21 mouse cellular contexts compared by ENCODE assay signal in genomic region chr7:30313666-30314320, GRCm38 (mm10). TPM values are rescaled to one million over a fixed set of nuclear protein-coding genes. Genes with fewer than 3 reads are reported as not detected.
DNase-seq lines count a peak whose midpoint lies in the region; ATAC-seq and TF ChIP-seq lines count a peak whose summit lies in the region.
"Had no signal": no experiment of that assay in that cellular context is flagged by ENCODE, and none has a peak within 500 bp of the region (broad histone marks: within the 10 kb centered on the region; RNA-seq: fewer than 3 reads in every experiment).

No protein-coding gene starts in this region.

- H3K9ac ChIP-seq in embryonic facial prominence, embryonic 12.5 days = no peak overlapping the region
- H3K9ac ChIP-seq in liver, embryonic 14.5 days (replicated peaks) = no peak overlapping the region
- H3K9ac ChIP-seq: forebrain, embryonic 15.5 days; hindbrain, embryonic 15.5 days; midbrain, embryonic 15.5 days had no signal

- H3K36me3 ChIP-seq in embryonic facial prominence, embryonic 12.5 days = peaks cover 24% of the 10 kb centered on the region; the same call in 1 of the 2 replicates
- H3K36me3 ChIP-seq in embryonic facial prominence, embryonic 10.5 days (replicated peaks) = peaks cover 60% of the 10 kb centered on the region
- H3K36me3 ChIP-seq in G1E (replicated peaks) = peaks cover 41% of the 10 kb centered on the region
- H3K36me3 ChIP-seq in liver, embryonic 14.5 days (replicated peaks; ENCODE audit: control insufficient read depth, insufficient read depth, low read depth) = no peaks in the 10 kb centered on the region
- H3K36me3 ChIP-seq: heart, embryonic 15.5 days; midbrain, embryonic 15.5 days had no signal

- TF ChIP-seq CTCF in G1E (IDR thresholded peaks at IDR 0.05; ENCODE audit: low read depth, low read length) = no peak
- no peak for TF ChIP-seq CTCF in liver, embryonic 14.5 days (IDR thresholded peaks at IDR 0.05; ENCODE audit: low read depth)

- no peaks in the 10 kb centered on the region for H3K27me3 ChIP-seq in embryonic facial prominence, embryonic 12.5 days
- no peaks in the 10 kb centered on the region for H3K27me3 ChIP-seq in embryonic facial prominence, embryonic 10.5 days (replicated peaks; ENCODE audit: low read depth, poor library complexity, severe bottlenecking)
- peaks cover 2% of the 10 kb centered on the region; the same call in 1 of the 2 replicates for H3K27me3 ChIP-seq in G1E (ENCODE audit: insufficient read depth, low read length)
- no peaks in the 10 kb centered on the region for H3K27me3 ChIP-seq in liver, embryonic 14.5 days (ENCODE audit: control insufficient read depth, insufficient read depth, low read length)
- H3K27me3 ChIP-seq: embryonic facial prominence, embryonic 15.5 days; forebrain, embryonic 15.5 days; heart, embryonic 15.5 days; hindbrain, embryonic 15.5 days; midbrain, embryonic 15.5 days had no signal

- no peak overlapping the region for H3K27ac ChIP-seq in embryonic facial prominence, embryonic 12.5 days
- H3K27ac ChIP-seq in embryonic facial prominence, embryonic 10.5 days (replicated peaks) = no peak overlapping the region
- H3K27ac ChIP-seq in liver, embryonic 14.5 days = no peak overlapping the region
- H3K27ac ChIP-seq: embryonic facial prominence, embryonic 15.5 days; forebrain, embryonic 15.5 days; heart, embryonic 15.5 days; hindbrain, embryonic 15.5 days; macrophage; midbrain, embryonic 15.5 days had no signal

- no peaks in the 10 kb centered on the region for H3K9me3 ChIP-seq in embryonic facial prominence, embryonic 12.5 days
- no peaks in the 10 kb centered on the region for H3K9me3 ChIP-seq in embryonic facial prominence, embryonic 10.5 days
- no peaks in the 10 kb centered on the region for H3K9me3 ChIP-seq in G1E (replicated peaks)
- no peaks in the 10 kb centered on the region for H3K9me3 ChIP-seq in liver, embryonic 14.5 days (ENCODE audit: control insufficient read depth, low read length)
- H3K9me3 ChIP-seq: embryonic facial prominence, embryonic 15.5 days; forebrain, embryonic 15.5 days; heart, embryonic 15.5 days; hindbrain, embryonic 15.5 days; midbrain, embryonic 15.5 days had no signal

- H3K4me3 ChIP-seq in embryonic facial prominence, embryonic 12.5 days = no peak overlapping the region
- no peak overlapping the region; the same call in 1 of the 2 replicates for H3K4me3 ChIP-seq in embryonic facial prominence, embryonic 10.5 days
- 0 out of 2 replicates have a peak overlapping the region, but pooled peaks have one; percentile 23 for H3K4me3 ChIP-seq in G1E (ENCODE audit: low read depth, low read length)
- peak overlapping the region; percentile 7 to 29; a peak in 2 of 4 replicates for H3K4me3 ChIP-seq in liver, embryonic 14.5 days (ENCODE audit: insufficient read depth in 1 of 2, low read depth in 2 of 2, low read length in 2 of 2)
- H3K4me3 ChIP-seq: forebrain, embryonic 15.5 days; hindbrain, embryonic 15.5 days; midbrain, embryonic 15.5 days had no signal

- no peak for TF ChIP-seq EP300 in liver, embryonic 14.5 days (IDR thresholded peaks at IDR 0.05; ENCODE audit: low read depth)

- ATAC-seq in embryonic facial prominence, embryonic 12.5 days (ENCODE audit: insufficient number of reproducible peaks, insufficient read depth, low FRiP score, low TSS enrichment) = no peak
- no peak for ATAC-seq in G1E (ENCODE audit: extremely low read depth, insufficient number of reproducible peaks, low FRiP score, poor library complexity, severe bottlenecking)
- ATAC-seq in liver, embryonic 14.5 days (ENCODE audit: insufficient read depth) = no peak
- ATAC-seq: forebrain, embryonic 15.5 days; midbrain, embryonic 15.5 days had no signal

- no peak for DNase-seq in embryonic facial prominence, embryonic 10.5 days (ENCODE audit: low spot score)
- DNase-seq in G1E (ENCODE audit: low spot score) = no peak
- DNase-seq in kidney, postnatal 14 days = peak; percentile 77
- no peak for DNase-seq in liver, embryonic 14.5 days (ENCODE audit: low read depth in 3 of 3, low spot score in 3 of 3)
- no peak for DNase-seq in right cerebral cortex, postnatal 14 days
- DNase-seq in testis, postnatal 14 days (ENCODE audit: low spot score) = no peak
- DNase-seq in adrenal gland, adult (ENCODE audit: inconsistent age in 2 of 2, low spot score in 1 of 2) = no peak
- DNase-seq: adrenal gland, postnatal 14 days; cerebellum, postnatal 14 days; gastrocnemius, postnatal 25 days; lung, adult 18-20 months; thymus, postnatal 25 days had no signal

- WGBS in embryonic facial prominence, embryonic 12.5 days = 43% methylated on average over 27 of the region's 27 CpGs
- WGBS in embryonic facial prominence, embryonic 10.5 days = 46% methylated on average over 27 of the region's 27 CpGs
- WGBS in liver, embryonic 14.5 days (ENCODE audit: insufficient replicate concordance) = 62% methylated on average over 27 of the region's 27 CpGs

- H3K4me2 ChIP-seq in embryonic facial prominence, embryonic 12.5 days (replicated peaks) = 0 out of 2 replicates have a peak overlapping the region, but pooled peaks have one; percentile 14
- peak overlapping the region; percentile 34 for H3K4me2 ChIP-seq in liver, embryonic 14.5 days (ENCODE audit: low read depth)
- H3K4me2 ChIP-seq: forebrain, embryonic 15.5 days; midbrain, embryonic 15.5 days had no signal

- H3K4me1 ChIP-seq in embryonic facial prominence, embryonic 12.5 days = peaks cover 25% of the 10 kb centered on the region
- H3K4me1 ChIP-seq in embryonic facial prominence, embryonic 10.5 days = peaks cover 41% of the 10 kb centered on the region
- H3K4me1 ChIP-seq in G1E (ENCODE audit: insufficient read depth, low read depth, low read length) = peaks cover 33% of the 10 kb centered on the region
- H3K4me1 ChIP-seq in liver, embryonic 14.5 days (replicated peaks; ENCODE audit: control insufficient read depth in 2 of 2, insufficient read depth in 2 of 2, low read length in 1 of 2) = peaks cover 0 to 6% of the 10 kb centered on the region in 2 experiments; a peak in 1 of 4 replicates

RNA-seq across cellular contexts. Expression of gene Syne4, which starts 0.8 kb away (rescaled TPM):
- polyA plus RNA-seq in embryonic facial prominence, embryonic 12.5 days (2016; fragmentation: Nextera tagmentation; extraction: Ambion mirVana) = 94.9 and 101 TPM in 2 replicates
- polyA plus RNA-seq in embryonic facial prominence, embryonic 10.5 days (2016; fragmentation: Nextera tagmentation; extraction: Ambion mirVana) = 51.1 and 65.6 TPM in 2 replicates
- total RNA-seq in G1E (2014; fragmentation: Nextera tagmentation) (2.1 and 5.4 TPM in 2 replicates), G1E (2017) (1.0 and 2.6 TPM in 2 replicates)
- 2.8 and 4.0 TPM in 2 replicates for polyA plus RNA-seq in G1E (2012)
- 11.1 and 12.0 TPM in 2 replicates for polyA plus RNA-seq in liver, embryonic 14.5 days (2012; rRNA removed)
- polyA plus RNA-seq in liver, embryonic 14.5 days (2014; fragmentation: Nextera tagmentation; extraction: Ambion mirVana) = 7.0 and 7.6 TPM in 2 replicates

RNA-seq across cellular contexts. Expression of gene Alkbh6, which starts 5.3 kb away (rescaled TPM):
- polyA plus RNA-seq in embryonic facial prominence, embryonic 12.5 days (2016; fragmentation: Nextera tagmentation; extraction: Ambion mirVana) = 88.6 and 92.2 TPM in 2 replicates
- polyA plus RNA-seq in embryonic facial prominence, embryonic 10.5 days (2016; fragmentation: Nextera tagmentation; extraction: Ambion mirVana) = 95.5 and 97.0 TPM in 2 replicates
- total RNA-seq in G1E (2014; fragmentation: Nextera tagmentation) (17.2 and 22.1 TPM in 2 replicates), G1E (2017) (18.5 and 24.1 TPM in 2 replicates)
- polyA plus RNA-seq in G1E (2012) = 44.2 and 52.2 TPM in 2 replicates
- 13.8 and 18.6 TPM in 2 replicates for polyA plus RNA-seq in liver, embryonic 14.5 days (2012; rRNA removed)
- 16.0 and 19.5 TPM in 2 replicates for polyA plus RNA-seq in liver, embryonic 14.5 days (2014; fragmentation: Nextera tagmentation; extraction: Ambion mirVana)

RNA-seq across cellular contexts. Expression of gene E130208F15Rik, which starts 7.7 kb away (rescaled TPM):
- polyA plus RNA-seq in embryonic facial prominence, embryonic 12.5 days (2016; fragmentation: Nextera tagmentation; extraction: Ambion mirVana) = 0.87 and 2.9 TPM in 2 replicates
- polyA plus RNA-seq in embryonic facial prominence, embryonic 10.5 days (2016; fragmentation: Nextera tagmentation; extraction: Ambion mirVana) = 2.1 TPM in 2 replicates
- total RNA-seq in G1E (2014; fragmentation: Nextera tagmentation) = 1.3 and 1.6 TPM in 2 replicates
- 2.3 and 2.4 TPM in 2 replicates for total RNA-seq in G1E (2017)
- polyA plus RNA-seq in G1E (2012) = 0.49 and 0.85 TPM in 2 replicates
- polyA plus RNA-seq in liver, embryonic 14.5 days (2012; rRNA removed) = 0.11 and 0.19 TPM in 2 replicates
- polyA plus RNA-seq in liver, embryonic 14.5 days (2014; fragmentation: Nextera tagmentation; extraction: Ambion mirVana) = not detected in 2 replicates
- polyA plus RNA-seq: forebrain, embryonic 15.5 days; heart, embryonic 15.5 days; hindbrain, embryonic 15.5 days; neural tube, embryonic 11.5 days; stomach, embryonic 14.5 days had no signal

RNA-seq across cellular contexts. Expression of gene Sdhaf1, which starts 9.9 kb away (rescaled TPM):
- polyA plus RNA-seq in embryonic facial prominence, embryonic 12.5 days (2016; fragmentation: Nextera tagmentation; extraction: Ambion mirVana) = 21.8 and 23.4 TPM in 2 replicates
- 17.5 and 17.8 TPM in 2 replicates for polyA plus RNA-seq in embryonic facial prominence, embryonic 10.5 days (2016; fragmentation: Nextera tagmentation; extraction: Ambion mirVana)
- total RNA-seq in G1E (2014; fragmentation: Nextera tagmentation) (4.1 and 4.3 TPM in 2 replicates), G1E (2017) (8.9 and 11.4 TPM in 2 replicates)
- polyA plus RNA-seq in G1E (2012) = 9.2 and 11.7 TPM in 2 replicates
- 3.8 and 5.1 TPM in 2 replicates for polyA plus RNA-seq in liver, embryonic 14.5 days (2012; rRNA removed)
- polyA plus RNA-seq in liver, embryonic 14.5 days (2014; fragmentation: Nextera tagmentation; extraction: Ambion mirVana) = 6.7 and 7.0 TPM in 2 replicates

RNA-seq across cellular contexts. Expression of gene Clip3, which starts 22.3 kb away (rescaled TPM):
- polyA plus RNA-seq in embryonic facial prominence, embryonic 12.5 days (2016; fragmentation: Nextera tagmentation; extraction: Ambion mirVana) = 54.0 and 55.1 TPM in 2 replicates
- polyA plus RNA-seq in embryonic facial prominence, embryonic 10.5 days (2016; fragmentation: Nextera tagmentation; extraction: Ambion mirVana) = 53.0 and 53.4 TPM in 2 replicates
- total RNA-seq in G1E (2014; fragmentation: Nextera tagmentation) (not detected in 2 replicates), G1E (2017) (0.33 TPM in 1 of 2 replicates, not detected in the other)
- polyA plus RNA-seq in G1E (2012) = not detected in 2 replicates
- polyA plus RNA-seq in liver, embryonic 14.5 days (2012; rRNA removed) = 1.0 and 2.1 TPM in 2 replicates
- polyA plus RNA-seq in liver, embryonic 14.5 days (2014; fragmentation: Nextera tagmentation; extraction: Ambion mirVana) = 0.71 and 0.86 TPM in 2 replicates
- polyA plus RNA-seq: macrophage had no signal

Comparison
In these comparisons a context has a peak if more than half of its experiments do, and no peak if none do; other contexts are left out.
1. H3K4me3 ChIP-seq: peak in G1E (single experiment) and liver, embryonic 14.5 days (2 of 2); none in embryonic facial prominence, embryonic 12.5 days (single experiment) and embryonic facial prominence, embryonic 10.5 days (single experiment).